Mouse (Mus musculus) gastrocnemius, postnatal 25 days (tissue): ENCODE measurements around the gene Btbd6. TPM values are rescaled to one million over a fixed set of nuclear protein-coding genes. Genes with fewer than 3 reads are reported as not detected.

ENCODE experiments used
- DNase-seq: peaks from one replicate; pipeline ENCODE4 v3.0.0; 2022
- long read RNA-seq, 2 experiments: library from polyadenylated mRNA; stranded (forward); transcript quantifications; one replicate each; pipeline ENCODE4 v2.0.0; 2021
- total RNA-seq, 2 experiments: library from RNA; stranded (reverse); gene quantifications; 1 replicate in 1 of 2; 2 replicates in 1 of 2; pipeline ENCODE4 v1.2.3; 2021

Gene Btbd6
- total RNA-seq, result 10 to 100 TPM; 12.6 to 13.1 TPM
- long read RNA-seq, experiment 1, partial matches to known transcripts, result 2 of 11 reads
- long read RNA-seq, experiment 1, other reads (novel, unspliced or antisense), result 1 of 11 reads
- long read RNA-seq, experiment 2, transcript Btbd6-204 (4 exons, 2,085 nt), result major isoform, 9 of 13 reads
- long read RNA-seq, experiment 2, partial matches to known transcripts, result 1 of 13 reads
- long read RNA-seq, experiment 2, other reads (novel, unspliced or antisense), result 1 of 13 reads

- peak; percentile 89 for DNase-seq
These were observed at the start of gene Btbd6 for GRCm38 (mm10) chr12:112976371-112977073. Gene Btbd6 (plus strand): TSS chr12:112976482.

- no peak for DNase-seq
These were observed 49.0 kb upstream of the Btbd6 start for GRCm38 (mm10) chr12:112927265-112927664.

GRCm38 (mm10) chr12:112928401-112929241 lies 47.7 kb upstream of the Btbd6 start:
- no peak for DNase-seq

GRCm38 (mm10) chr12:112929562-112930352 lies 46.5 kb upstream of the Btbd6 start, which contains the start of gene Jag2:
Gene Jag2 (minus strand): TSS chr12:112929776.
- peak; percentile 82 for DNase-seq

GRCm38 (mm10) chr12:112932647-112933046 lies 43.6 kb upstream of the Btbd6 start:
- peak; percentile 76 for DNase-seq

GRCm38 (mm10) chr12:112937906-112938305 lies 38.4 kb upstream of the Btbd6 start:
- DNase-seq, result no peak

- DNase-seq, result no peak
These were observed 37.9 kb upstream of the Btbd6 start for GRCm38 (mm10) chr12:112938366-112938765.

GRCm38 (mm10) chr12:112938873-112939565 lies 37.3 kb upstream of the Btbd6 start:
- no peak for DNase-seq

GRCm38 (mm10) chr12:112940238-112940637 lies 36.0 kb upstream of the Btbd6 start:
- DNase-seq, result no peak

- DNase-seq, result no peak
These were observed 35.6 kb upstream of the Btbd6 start for GRCm38 (mm10) chr12:112940710-112941109.

- no peak for DNase-seq
These were observed 35.0 kb upstream of the Btbd6 start for GRCm38 (mm10) chr12:112941156-112941775.

GRCm38 (mm10) chr12:112941776-112942713 lies 34.2 kb upstream of the Btbd6 start, which contains the start of gene Nudt14:
Gene Nudt14 (minus strand): TSS chr12:112942124.
- peak; percentile 79 for DNase-seq

GRCm38 (mm10) chr12:112943669-112944068 lies 32.6 kb upstream of the Btbd6 start:
- DNase-seq, result no peak

- no peak for DNase-seq
These were observed 29.0 kb upstream of the Btbd6 start for GRCm38 (mm10) chr12:112947307-112947706.

- peak; percentile 85 for DNase-seq
These were observed 26.1 kb upstream of the Btbd6 start for GRCm38 (mm10) chr12:112950040-112950760.

- DNase-seq, result no peak
These were observed 25.5 kb upstream of the Btbd6 start for GRCm38 (mm10) chr12:112950761-112951129.

GRCm38 (mm10) chr12:112951150-112951842 lies 25.0 kb upstream of the Btbd6 start:
- no peak for DNase-seq

- no peak for DNase-seq
These were observed 23.8 kb upstream of the Btbd6 start for GRCm38 (mm10) chr12:112952433-112952832.
